Mouse (Mus musculus) C2C12 (cell line): ENCODE measurements at regions not wholly inside any gene's neighbourhood (a gene's known extent, or its start where the extent isn't known, plus 50 kb on each side); places are given as distances from the start of the nearest gene placed in this dataset.

Source experiments
- H3K27me3 ChIP-seq: one replicate; pipeline ENCODE4 v1.6.1; 2011; ENCODE audit not compliant: control insufficient read depth, insufficient read depth, insufficient read length
- H3K36me3 ChIP-seq: one replicate; pipeline ENCODE4 v1.6.1; 2011; ENCODE audit not compliant: control insufficient read depth, insufficient read depth
- H3K4me3 ChIP-seq: one replicate; pipeline ENCODE4 v1.5.1; 2011; ENCODE audit warnings: mild to moderate bottlenecking, control low read depth; ENCODE audit not compliant: poor library complexity, insufficient read depth, severe bottlenecking
- H3K79me2 ChIP-seq: one replicate; pipeline ENCODE4 v1.6.1; 2011; ENCODE audit not compliant: control insufficient read depth, insufficient read depth
- H3K79me3 ChIP-seq: one replicate; pipeline ENCODE4 v1.6.1; 2011; ENCODE audit warnings: low read depth, control low read depth
- H3ac ChIP-seq: one replicate; pipeline ENCODE3; 2011; ENCODE audit warnings: low read depth; ENCODE audit not compliant: control insufficient read depth, insufficient read length
- CEBPB ChIP-seq: IDR thresholded peaks from one replicate; pipeline ENCODE4 v1.6.1; 2011; ENCODE audit warnings: low read depth, mild to moderate bottlenecking, control low read depth, moderate library complexity
- CTCF ChIP-seq: IDR thresholded peaks from one replicate; pipeline ENCODE4 v1.5.1; 2011; ENCODE audit not compliant: control insufficient read depth, insufficient read depth, insufficient read length
- FOSL1 ChIP-seq: IDR thresholded peaks from one replicate; pipeline ENCODE4 v1.8.0; 2011; ENCODE audit warnings: mild to moderate bottlenecking, low read length; ENCODE audit not compliant: poor library complexity, insufficient read depth, severe bottlenecking
- MAX ChIP-seq: IDR thresholded peaks from one replicate; pipeline ENCODE4 v1.6.1; 2011; ENCODE audit warnings: mild to moderate bottlenecking, control low read depth
- MYOD1 ChIP-seq: IDR thresholded peaks from one replicate; pipeline ENCODE4 v1.6.1; 2011; ENCODE audit warnings: low read depth; ENCODE audit not compliant: control insufficient read depth, insufficient read length
- MYOG ChIP-seq: IDR thresholded peaks from one replicate; pipeline ENCODE4 v1.6.1; 2011; ENCODE audit not compliant: control insufficient read depth, insufficient read length; ENCODE audit errors: extremely low read depth
- USF1 ChIP-seq: IDR thresholded peaks from one replicate; pipeline ENCODE4 v1.6.1; 2011; ENCODE audit warnings: low read depth, mild to moderate bottlenecking, control low read depth, moderate library complexity

DNA sequence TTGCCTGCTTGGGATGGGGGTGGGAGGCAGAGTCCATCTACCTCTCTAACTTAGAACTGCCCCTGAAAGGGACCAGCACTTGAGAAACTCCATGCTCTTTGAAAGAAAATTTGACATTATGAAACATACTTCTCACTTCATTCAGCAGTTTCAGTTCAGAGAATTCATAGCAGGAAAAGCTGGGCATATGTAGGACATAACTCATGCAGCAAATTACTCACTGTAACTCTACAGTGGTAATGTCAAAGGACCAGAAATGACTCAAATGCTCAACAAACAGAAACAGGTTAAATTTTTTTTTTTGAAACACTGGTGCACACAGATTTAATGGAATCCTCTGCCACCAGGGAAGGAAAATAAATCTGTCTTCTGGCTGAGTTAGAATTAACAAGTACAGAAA lies 56.5 kb upstream of the Arnt2 start:
- TF ChIP-seq MYOD1 (no peak), MYOG (no peak), MAX (no peak), FOSL1 (no peak), CTCF (no peak), CEBPB (no peak), USF1 (no peak)
- Histone ChIP-seq H3K27me3 (no peaks in the 10 kb centered on the region), H3ac (no peak overlapping the region), H3K79me2 (no peaks in the 10 kb centered on the region), H3K4me3 (no peak overlapping the region), H3K36me3 (no peaks in the 10 kb centered on the region), H3K79me3 (no peaks in the 10 kb centered on the region)

DNA sequence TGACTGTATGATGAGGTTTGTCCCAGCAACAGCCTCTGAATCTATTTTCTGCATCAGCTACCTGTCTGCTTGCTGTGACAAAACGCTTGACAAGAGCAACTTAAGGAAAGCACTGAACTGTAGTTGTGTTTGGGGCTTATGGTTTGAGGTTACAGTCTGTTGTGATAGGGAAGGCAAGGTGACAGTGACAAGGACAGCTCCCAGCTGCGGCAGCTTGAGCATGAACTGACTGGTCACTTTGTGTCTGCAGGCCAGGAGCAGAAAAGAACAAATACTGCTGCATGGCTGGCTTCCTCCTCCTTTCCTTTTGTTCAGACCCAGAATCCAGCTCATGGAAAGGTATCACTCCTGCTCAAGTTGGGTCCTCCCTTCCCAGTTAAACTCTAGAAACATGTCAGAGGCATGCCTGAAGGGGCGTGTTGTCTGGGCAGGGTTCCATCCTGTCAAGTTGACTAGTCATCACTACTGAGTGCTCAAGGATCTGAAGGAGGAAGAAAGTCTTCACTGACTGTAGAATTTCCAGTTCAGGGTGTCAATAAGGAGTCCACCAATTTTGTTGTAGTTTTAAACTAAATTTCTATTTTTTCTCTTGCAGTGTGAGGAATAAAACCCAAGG lies 55.7 kb upstream of the Arnt2 start:
- H3K27me3 ChIP-seq = no peaks in the 10 kb centered on the region
- H3K36me3 ChIP-seq = no peaks in the 10 kb centered on the region
- no peak overlapping the region for H3ac ChIP-seq
- H3K79me3 ChIP-seq = no peaks in the 10 kb centered on the region
- no peaks in the 10 kb centered on the region for H3K79me2 ChIP-seq
- no peak overlapping the region for H3K4me3 ChIP-seq
- no peak for TF ChIP-seq FOSL1
- peak; percentile 29 for TF ChIP-seq MAX
